8 mouse cellular contexts compared by ENCODE assay signal in genomic region chr3:148989818-148990530, GRCm38 (mm10). TPM values are rescaled to one million over a fixed set of nuclear protein-coding genes. Genes with fewer than 3 reads are reported as not detected.
DNase-seq lines count a peak whose midpoint lies in the region; ATAC-seq lines count a peak whose summit lies in the region.

No protein-coding gene starts in this region.

- no peaks in the 10 kb centered on the region for H3K9me3 ChIP-seq in embryonic facial prominence, embryonic 12.5 days
- no peaks in the 10 kb centered on the region for H3K9me3 ChIP-seq in heart, embryonic 10.5 days
- H3K9me3 ChIP-seq in liver, embryonic 13.5 days (replicated peaks) = no peaks in the 10 kb centered on the region
- no peaks in the 10 kb centered on the region for H3K9me3 ChIP-seq in neural tube, embryonic 13.5 days

- peak overlapping the region; percentile 100 for H3K27ac ChIP-seq in embryonic facial prominence, embryonic 12.5 days
- peak overlapping the region; percentile 98 for H3K27ac ChIP-seq in heart, embryonic 10.5 days
- peak overlapping the region; percentile 71 for H3K27ac ChIP-seq in liver, embryonic 13.5 days
- peak overlapping the region; percentile 100 for H3K27ac ChIP-seq in neural tube, embryonic 13.5 days (replicated peaks)

- no peaks in the 10 kb centered on the region for H3K27me3 ChIP-seq in embryonic facial prominence, embryonic 12.5 days
- no peaks in the 10 kb centered on the region for H3K27me3 ChIP-seq in heart, embryonic 10.5 days (ENCODE audit: insufficient read depth, poor library complexity, severe bottlenecking)
- H3K27me3 ChIP-seq in liver, embryonic 13.5 days = peaks cover 57% of the 10 kb centered on the region
- no peaks in the 10 kb centered on the region for H3K27me3 ChIP-seq in neural tube, embryonic 13.5 days

- no peaks in the 10 kb centered on the region for H3K36me3 ChIP-seq in embryonic facial prominence, embryonic 12.5 days
- no peaks in the 10 kb centered on the region for H3K36me3 ChIP-seq in heart, embryonic 10.5 days
- H3K36me3 ChIP-seq in liver, embryonic 13.5 days = no peaks in the 10 kb centered on the region
- no peaks in the 10 kb centered on the region for H3K36me3 ChIP-seq in neural tube, embryonic 13.5 days

- peak; percentile 76 for ATAC-seq in embryonic facial prominence, embryonic 12.5 days (ENCODE audit: insufficient number of reproducible peaks, insufficient read depth, low FRiP score, low TSS enrichment)
- ATAC-seq in liver, embryonic 13.5 days (ENCODE audit: low read depth) = peak; percentile 46
- peak; percentile 73 for ATAC-seq in neural tube, embryonic 13.5 days (ENCODE audit: low read depth)

- H3K4me1 ChIP-seq in embryonic facial prominence, embryonic 12.5 days = peaks cover 23% of the 10 kb centered on the region
- peaks cover 22% of the 10 kb centered on the region for H3K4me1 ChIP-seq in heart, embryonic 10.5 days
- H3K4me1 ChIP-seq in liver, embryonic 13.5 days (replicated peaks) = peaks cover 21% of the 10 kb centered on the region
- H3K4me1 ChIP-seq in neural tube, embryonic 13.5 days (replicated peaks) = peaks cover 27% of the 10 kb centered on the region

- peak overlapping the region; percentile 91 for H3K4me3 ChIP-seq in embryonic facial prominence, embryonic 12.5 days
- peak overlapping the region; percentile 92 for H3K4me3 ChIP-seq in heart, embryonic 10.5 days
- H3K4me3 ChIP-seq in liver, embryonic 13.5 days (replicated peaks) = peak overlapping the region; percentile 67
- peak overlapping the region; percentile 90 for H3K4me3 ChIP-seq in neural tube, embryonic 13.5 days

- peak overlapping the region; percentile 99 for H3K9ac ChIP-seq in embryonic facial prominence, embryonic 12.5 days
- H3K9ac ChIP-seq in liver, embryonic 13.5 days = peak overlapping the region; percentile 70
- peak overlapping the region; percentile 96 for H3K9ac ChIP-seq in neural tube, embryonic 13.5 days

- under 1% methylated on average over 30 of the region's 68 CpGs for WGBS in embryonic facial prominence, embryonic 12.5 days
- WGBS in heart, embryonic 10.5 days = 0% methylated on average over 60 of the region's 68 CpGs
- WGBS in liver, embryonic 13.5 days (ENCODE audit: insufficient replicate concordance) = 0% methylated on average over 47 of the region's 68 CpGs
- WGBS in neural tube, embryonic 13.5 days = under 1% methylated on average over 48 of the region's 68 CpGs

- H3K4me2 ChIP-seq in embryonic facial prominence, embryonic 12.5 days (replicated peaks) = peak overlapping the region; percentile 68
- peak overlapping the region; percentile 81 for H3K4me2 ChIP-seq in liver, embryonic 13.5 days
- peak overlapping the region; percentile 80 for H3K4me2 ChIP-seq in neural tube, embryonic 13.5 days

- DNase-seq in right cerebral cortex, adult 18-20 months = peak; percentile 44
- no peak for DNase-seq in right cerebral cortex, postnatal 25 days
- peak; percentile 87 for DNase-seq in heart, embryonic 10.5 days (ENCODE audit: low spot score)
- DNase-seq in kidney, adult 9 months = peak; percentile 68
- peak; percentile 30 for DNase-seq in liver, embryonic 13.5 days
- peak; percentile 53 for DNase-seq in thymus, postnatal 4 days

RNA-seq across cellular contexts. Expression of gene Adgrl2, which starts 0.4 kb away (rescaled TPM):
- polyA plus RNA-seq in embryonic facial prominence, embryonic 12.5 days (2016; fragmentation: Nextera tagmentation; extraction: Ambion mirVana) = 134 and 141 TPM in 2 replicates
- polyA plus RNA-seq in heart, embryonic 10.5 days (2016; fragmentation: Nextera tagmentation; extraction: Ambion mirVana) = 36.3 and 45.0 TPM in 2 replicates
- polyA plus RNA-seq in liver, embryonic 13.5 days (2015; fragmentation: Nextera tagmentation; extraction: Ambion mirVana) = 4.3 and 4.6 TPM in 2 replicates
- 132 and 156 TPM in 2 replicates for polyA plus RNA-seq in neural tube, embryonic 13.5 days (2015; fragmentation: Nextera tagmentation; extraction: Ambion mirVana)
